Comparison of ENCODE assay signal across 8 mouse cellular contexts in genomic region chr9:107769445-107770000, GRCm38 (mm10). TPM values are rescaled to one million over a fixed set of nuclear protein-coding genes. Genes with fewer than 3 reads are reported as not detected.
DNase-seq lines count a peak whose midpoint lies in the region; ATAC-seq and TF ChIP-seq lines count a peak whose summit lies in the region.

No protein-coding gene starts in this region.

- no peak for TF ChIP-seq EP300 in heart, postnatal 0 days (IDR thresholded peaks at IDR 0.05; ENCODE audit: low read depth)

- no peak overlapping the region for H3K27ac ChIP-seq in heart, embryonic 15.5 days
- peak overlapping the region; percentile 98; the same call in 1 of the 2 replicates for H3K27ac ChIP-seq in heart, postnatal 0 days (ENCODE audit: low read depth)
- H3K27ac ChIP-seq in midbrain, embryonic 12.5 days (replicated peaks): no peak overlapping the region

- TF ChIP-seq CTCF in heart, postnatal 0 days (IDR thresholded peaks at IDR 0.05; ENCODE audit: low read depth): no peak

- peaks cover 12% of the 10 kb centered on the region for H3K4me1 ChIP-seq in heart, embryonic 15.5 days (replicated peaks)
- peaks cover 11% of the 10 kb centered on the region; the same call in 1 of the 2 replicates for H3K4me1 ChIP-seq in heart, postnatal 0 days (ENCODE audit: control insufficient read depth, insufficient read depth)
- H3K4me1 ChIP-seq in midbrain, embryonic 12.5 days: peaks cover 14% of the 10 kb centered on the region

- no peaks in the 10 kb centered on the region for H3K27me3 ChIP-seq in heart, embryonic 15.5 days
- no peaks in the 10 kb centered on the region for H3K27me3 ChIP-seq in heart, postnatal 0 days (ENCODE audit: control insufficient read depth, insufficient read depth, low read length)
- H3K27me3 ChIP-seq in midbrain, embryonic 12.5 days: no peaks in the 10 kb centered on the region

- peak overlapping the region; percentile 94 for H3K9ac ChIP-seq in heart, embryonic 15.5 days
- peak overlapping the region; percentile 100 for H3K9ac ChIP-seq in heart, postnatal 0 days (replicated peaks; ENCODE audit: low read depth, low read length)
- H3K9ac ChIP-seq in midbrain, embryonic 12.5 days (replicated peaks): peak overlapping the region; percentile 99

- WGBS in heart, embryonic 15.5 days: 20% methylated on average over 4 of the region's 4 CpGs
- WGBS in heart, postnatal 0 days: 18% methylated on average over 4 of the region's 4 CpGs
- WGBS in midbrain, embryonic 12.5 days: 14% methylated on average over 4 of the region's 4 CpGs

- peak overlapping the region; percentile 63 for H3K4me2 ChIP-seq in heart, embryonic 15.5 days
- H3K4me2 ChIP-seq in heart, postnatal 0 days (ENCODE audit: low read depth, low read length): peak overlapping the region; percentile 85
- H3K4me2 ChIP-seq in midbrain, embryonic 12.5 days (replicated peaks): peak overlapping the region; percentile 62

- intact Hi-C loops in heart, postnatal 10 days (cut with DNase I): no loop called here

- peak overlapping the region; percentile 91 for H3K4me3 ChIP-seq in heart, embryonic 15.5 days
- H3K4me3 ChIP-seq in heart, postnatal 0 days (ENCODE audit: low read depth, low read length): peak overlapping the region; percentile 99
- H3K4me3 ChIP-seq in midbrain, embryonic 12.5 days: peak overlapping the region; percentile 74

- no peak for DNase-seq in heart, postnatal 10 days
- DNase-seq in MN1 (ENCODE audit: low spot score): peak; percentile 25
- DNase-seq in heart, postnatal 0 days (ENCODE audit: low spot score): no peak
- DNase-seq in urinary bladder, postnatal 4 days (ENCODE audit: low spot score in 2 of 2): no peak
- no peak for DNase-seq in left cerebral cortex, adult 9 months (ENCODE audit: low spot score in 2 of 2)
- DNase-seq in spleen, adult 12 weeks (ENCODE audit: low spot score): no peak

- H3K36me3 ChIP-seq in heart, embryonic 15.5 days: peaks cover 59% of the 10 kb centered on the region
- peaks cover 64% of the 10 kb centered on the region for H3K36me3 ChIP-seq in heart, postnatal 0 days (replicated peaks; ENCODE audit: control insufficient read depth, insufficient read depth, low read length)
- peaks cover 64% of the 10 kb centered on the region for H3K36me3 ChIP-seq in midbrain, embryonic 12.5 days

- no peaks in the 10 kb centered on the region for H3K9me3 ChIP-seq in heart, embryonic 15.5 days (replicated peaks)
- no peaks in the 10 kb centered on the region for H3K9me3 ChIP-seq in heart, postnatal 0 days (replicated peaks; ENCODE audit: control insufficient read depth, low read length)
- no peaks in the 10 kb centered on the region for H3K9me3 ChIP-seq in midbrain, embryonic 12.5 days

- no peak for ATAC-seq in heart, embryonic 15.5 days (replicated peaks; ENCODE audit: insufficient number of reproducible peaks, insufficient read depth, low FRiP score, low read depth)
- no peak for ATAC-seq in heart, postnatal 0 days (ENCODE audit: insufficient read depth, low read depth)
- no peak for ATAC-seq in midbrain, embryonic 12.5 days (ENCODE audit: low FRiP score, low read depth)

RNA-seq across cellular contexts. Expression of gene Rbm5, which starts 1.3 kb away (rescaled TPM):
- polyA plus RNA-seq in heart, embryonic 15.5 days (2015; fragmentation: Nextera tagmentation; extraction: Ambion mirVana): 123 and 147 TPM in 2 replicates
- 10 to 100 TPM; 57.8 to 66.6 TPM for total RNA-seq in heart, postnatal 10 days (2021)
- 53.5 and 90.6 TPM in 2 replicates for total RNA-seq in heart, postnatal 0 days (2014; rRNA removed; ENCODE audit: low replicate concordance)
- 81.7 and 88.9 TPM in 2 replicates for polyA plus RNA-seq in heart, postnatal 0 days (2015; fragmentation: Nextera tagmentation; extraction: Ambion mirVana)
- 266 and 271 TPM in 2 replicates for polyA plus RNA-seq in midbrain, embryonic 12.5 days (2016; fragmentation: Nextera tagmentation; extraction: Ambion mirVana)

RNA-seq across cellular contexts. Expression of gene Sema3f, which starts 59.2 kb away (rescaled TPM):
- polyA plus RNA-seq in heart, embryonic 15.5 days (2015; fragmentation: Nextera tagmentation; extraction: Ambion mirVana): 4.1 and 7.1 TPM in 2 replicates
- 10 to 100 TPM; 19.4 to 22.2 TPM for total RNA-seq in heart, postnatal 10 days (2021)
- 38.4 and 59.5 TPM in 2 replicates for total RNA-seq in heart, postnatal 0 days (2014; rRNA removed; ENCODE audit: low replicate concordance)
- polyA plus RNA-seq in heart, postnatal 0 days (2015; fragmentation: Nextera tagmentation; extraction: Ambion mirVana): 2.6 and 2.7 TPM in 2 replicates
- polyA plus RNA-seq in midbrain, embryonic 12.5 days (2016; fragmentation: Nextera tagmentation; extraction: Ambion mirVana): 30.6 and 33.7 TPM in 2 replicates
